Mouse (Mus musculus) lung, embryonic 14.5 days (tissue): ENCODE data around the gene Bmp8a. TPM values are rescaled to one million over a fixed set of nuclear protein-coding genes. Genes with fewer than 3 reads are reported as not detected.

ENCODE experiments used
- ATAC-seq: fragments of 200-750 bp; cut with Nextera tagmentation; 2 replicates; pipeline ENCODE4 v1.8.0; 2017; ENCODE audit warnings: mild to moderate bottlenecking, moderate TSS enrichment, moderate library complexity; ENCODE audit not compliant: insufficient read depth
- DNase-seq: peaks from one replicate; pipeline ENCODE4 v3.0.0-alpha.2; 2015
- H3K27ac ChIP-seq: fragments of 300-500 bp; sonication (generic); 2 replicates; pipeline ENCODE4 v1.5.1; 2014; ENCODE audit warnings: low read depth, mild to moderate bottlenecking, moderate library complexity
- H3K27me3 ChIP-seq: fragments of 300-500 bp; sonication (generic); 2 replicates; pipeline ENCODE4 v1.6.1; 2014; ENCODE audit warnings: low read length, control low read depth; ENCODE audit not compliant: insufficient read depth
- H3K36me3 ChIP-seq: fragments of 300-500 bp; sonication (generic); 2 replicates; pipeline ENCODE4 v1.6.1; 2014; ENCODE audit warnings: control low read depth; ENCODE audit not compliant: insufficient read depth
- H3K4me1 ChIP-seq: fragments of 300-500 bp; sonication (generic); 2 replicates; pipeline ENCODE4 v1.6.1; 2014; ENCODE audit warnings: antibody characterized with exemption, control low read depth; ENCODE audit not compliant: insufficient read depth
- H3K4me2 ChIP-seq: fragments of 300-500 bp; sonication (generic); 2 replicates; pipeline ENCODE4 v1.6.1; 2014; ENCODE audit warnings: mild to moderate bottlenecking
- H3K4me3 ChIP-seq: fragments of 300-500 bp; sonication (generic); 2 replicates; pipeline ENCODE4 v1.5.1; 2014; ENCODE audit warnings: low read depth, low read length
- H3K9ac ChIP-seq: fragments of 300-500 bp; sonication (generic); 2 replicates; pipeline ENCODE4 v1.6.1; 2014
- H3K9me3 ChIP-seq: fragments of 300-500 bp; sonication (generic); 2 replicates; pipeline ENCODE4 v1.6.1; 2016; ENCODE audit warnings: low read depth, low read length, control low read depth
- CTCF ChIP-seq: IDR thresholded peaks from 2 replicates; pipeline ENCODE4 v1.5.1; 2016; ENCODE audit warnings: antibody characterized with exemption, low read depth
- WGBS: fragments of 180-500 bp; shearing (Covaris S2); extraction: QIAGEN DNeasy Blood & Tissue Kit; methylation state at CpG from one replicate; pipeline ENCODE4 v1.1.7; 2014; 5-methylcytosine and 5-hydroxymethylcytosine counted together
- polyA plus RNA-seq: library from polyadenylated mRNA; unstranded; fragments of >200 nt; fragmentation: Nextera tagmentation; extraction: Ambion mirVana; gene quantifications from 2 replicates; pipeline ENCODE4 v1.2.1, GENCODE M21; 2014

Gene Bmp8a
- polyA plus RNA-seq, 1 experiment from 2014 or later, result 0.30 TPM

GRCm38 (mm10) chr4:123313010-123313409 is 30.0 kb downstream of the Bmp8a start:
- Histone ChIP-seq H3K4me1 (no peaks in the 10 kb centered on the region), H3K4me3 (no peak overlapping the region), H3K9ac (no peak overlapping the region), H3K27me3 (no peaks in the 10 kb centered on the region), H3K36me3 (no peaks in the 10 kb centered on the region), H3K9me3 (no peaks in the 10 kb centered on the region), H3K4me2 (no peak overlapping the region), H3K27ac (no peak overlapping the region)
- DNase-seq (peak; percentile 34), ATAC-seq (peak; percentile 59; the same call in 1 of the 2 replicates)
- no peak for TF ChIP-seq CTCF
- 82% methylated on average over 6 of the region's 6 CpGs for WGBS

- H3K27ac ChIP-seq, result no peak overlapping the region
- H3K4me2 ChIP-seq, result no peak overlapping the region
- H3K4me3 ChIP-seq, result no peak overlapping the region
- no peaks in the 10 kb centered on the region for H3K9me3 ChIP-seq
- ATAC-seq (no peak), DNase-seq (no peak)
- no peaks in the 10 kb centered on the region for H3K27me3 ChIP-seq
- H3K9ac ChIP-seq, result no peak overlapping the region
- TF ChIP-seq CTCF, result no peak
- 63% methylated on average over 7 of the region's 7 CpGs for WGBS
- no peaks in the 10 kb centered on the region for H3K4me1 ChIP-seq
- no peaks in the 10 kb centered on the region for H3K36me3 ChIP-seq
Measured at GRCm38 (mm10) chr4:123311845-123312244, 31.2 kb downstream of the Bmp8a start.

DNA sequence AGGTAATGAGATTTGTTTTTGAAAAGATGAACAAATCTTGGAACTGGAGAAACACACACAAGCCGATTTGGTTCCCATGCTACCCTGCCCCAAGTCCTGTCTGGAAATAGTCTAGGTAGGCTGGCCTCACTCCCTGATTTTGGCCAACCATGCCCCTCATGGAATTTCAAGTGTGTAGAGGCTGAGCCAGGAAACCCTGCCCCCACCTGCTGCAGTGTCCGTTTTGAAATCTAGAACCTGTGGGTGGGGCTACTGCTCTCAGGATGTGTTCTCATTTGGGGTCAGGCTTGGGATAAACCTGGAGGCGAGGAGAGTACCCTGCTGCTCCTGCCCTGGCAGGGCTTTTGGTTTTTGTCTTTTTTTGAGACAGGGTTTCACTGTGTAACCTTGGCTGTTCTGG is 34.8 kb downstream of the Bmp8a start:
- Histone ChIP-seq H3K27ac (no peak overlapping the region), H3K36me3 (peaks cover under 1% of the 10 kb centered on the region; the same call in 1 of the 2 replicates), H3K4me2 (no peak overlapping the region), H3K4me3 (no peak overlapping the region), H3K4me1 (no peaks in the 10 kb centered on the region), H3K9ac (no peak overlapping the region), H3K9me3 (no peaks in the 10 kb centered on the region), H3K27me3 (no peaks in the 10 kb centered on the region)
- 35% methylated on average over 3 of the region's 3 CpGs for WGBS
- DNase-seq (no peak), ATAC-seq (no peak)
- TF ChIP-seq CTCF, result no peak

DNA sequence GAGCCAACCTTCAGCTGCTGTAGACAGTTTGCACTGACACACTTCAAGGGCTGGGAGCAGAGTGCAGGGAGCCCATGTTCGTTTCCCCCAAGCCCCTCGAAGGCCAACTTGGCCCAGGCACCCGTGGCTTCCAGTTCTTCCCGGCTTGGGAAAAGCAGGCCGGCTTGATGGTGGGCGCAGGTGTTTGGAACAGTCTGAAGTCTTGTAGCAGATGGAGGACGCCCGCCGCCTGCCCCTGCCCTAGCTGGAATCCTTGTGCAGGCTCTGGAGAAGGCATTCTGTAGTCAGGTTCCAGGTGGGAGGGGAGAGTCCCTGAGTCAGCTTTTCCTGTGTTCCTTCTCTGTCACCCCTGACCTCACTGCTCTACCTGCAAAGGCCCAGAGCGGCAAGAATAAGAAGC is 36.1 kb downstream of the Bmp8a start:
- no peak for TF ChIP-seq CTCF

GRCm38 (mm10) chr4:123305789-123306188 is 37.3 kb downstream of the Bmp8a start:
- Histone ChIP-seq H3K4me3 (no peak overlapping the region), H3K4me1 (no peaks in the 10 kb centered on the region), H3K27ac (no peak overlapping the region), H3K4me2 (no peak overlapping the region), H3K36me3 (peaks cover 20% of the 10 kb centered on the region), H3K9me3 (no peaks in the 10 kb centered on the region), H3K9ac (no peak overlapping the region), H3K27me3 (no peaks in the 10 kb centered on the region)
- 25% methylated on average over 3 of the region's 3 CpGs for WGBS
- DNase-seq, result peak; percentile 84
- ATAC-seq, result peak; percentile 59
- peak; percentile 83 for TF ChIP-seq CTCF

More for the DNA sequence above, 36.1 kb downstream of the Bmp8a start:
- Histone ChIP-seq H3K9me3 (no peaks in the 10 kb centered on the region), H3K4me1 (no peaks in the 10 kb centered on the region), H3K9ac (no peak overlapping the region), H3K36me3 (peaks cover 14% of the 10 kb centered on the region), H3K27ac (no peak overlapping the region), H3K4me2 (no peak overlapping the region), H3K27me3 (no peaks in the 10 kb centered on the region), H3K4me3 (no peak overlapping the region)
- no peak for ATAC-seq
- WGBS, result 85% methylated on average over 10 of the region's 10 CpGs
- DNase-seq, result no peak

GRCm38 (mm10) chr4:123298980-123299670 is 43.9 kb downstream of the Bmp8a start:
- Histone ChIP-seq H3K9ac (no peak overlapping the region), H3K36me3 (peaks cover 81% of the 10 kb centered on the region), H3K27me3 (no peaks in the 10 kb centered on the region), H3K27ac (no peak overlapping the region), H3K9me3 (no peaks in the 10 kb centered on the region), H3K4me1 (no peaks in the 10 kb centered on the region), H3K4me3 (no peak overlapping the region), H3K4me2 (no peak overlapping the region)
- 95% methylated on average over 11 of the region's 11 CpGs for WGBS
- ATAC-seq (no peak), DNase-seq (no peak)
- no peak for TF ChIP-seq CTCF

DNA sequence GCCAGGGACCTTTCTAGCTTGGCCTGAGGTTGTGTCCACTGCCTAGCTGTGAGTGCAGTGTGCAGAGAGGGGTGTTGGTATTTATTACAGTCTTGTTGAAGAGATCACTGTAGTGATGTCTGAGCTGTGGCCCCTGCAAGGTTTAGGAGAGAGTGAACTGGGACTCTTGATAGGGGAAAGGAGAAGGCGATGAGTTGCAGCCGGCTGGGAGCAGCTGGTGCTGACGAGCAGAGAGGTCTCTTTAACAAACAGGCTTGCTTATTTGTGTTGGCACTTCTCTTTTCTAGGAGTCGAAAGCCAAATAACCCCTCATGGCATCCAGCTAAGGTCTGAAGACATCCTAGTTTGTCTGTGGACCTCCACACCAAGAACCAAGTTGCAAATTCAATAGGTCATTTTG is 44.8 kb downstream of the Bmp8a start:
- Histone ChIP-seq H3K4me2 (no peak overlapping the region), H3K27ac (no peak overlapping the region), H3K9ac (no peak overlapping the region), H3K4me3 (no peak overlapping the region), H3K4me1 (no peaks in the 10 kb centered on the region), H3K9me3 (no peaks in the 10 kb centered on the region), H3K27me3 (no peaks in the 10 kb centered on the region), H3K36me3 (peaks cover 88% of the 10 kb centered on the region)
- 72% methylated on average over 4 of the region's 4 CpGs for WGBS
- no peak for ATAC-seq
- no peak for TF ChIP-seq CTCF
- no peak for DNase-seq
